Mouse (Mus musculus) brain, embryonic 14.5 days (tissue): ENCODE results near the gene Bsdc1.

Experiments
- CTCF ChIP-seq: fragments of 200-500 bp; IDR thresholded peaks from 2 replicates; pipeline ENCODE4 v1.5.1; 2012; ENCODE audit warnings: inconsistent platforms, mild to moderate bottlenecking, moderate library complexity, borderline replicate concordance; ENCODE audit not compliant: insufficient read depth, insufficient read length; ENCODE audit errors: extremely low read depth
- POLR2A ChIP-seq: fragments of 200-500 bp; IDR thresholded peaks from 2 replicates; pipeline ENCODE4 v1.6.1; 2012; ENCODE audit warnings: mild to moderate bottlenecking, inconsistent platforms, borderline replicate concordance; ENCODE audit not compliant: poor library complexity, insufficient read depth, insufficient read length, severe bottlenecking; ENCODE audit errors: extremely low read depth

- TF ChIP-seq CTCF (no peak), POLR2A (no peak)
These were observed 46.8 kb downstream of the Bsdc1 start for GRCm38 (mm10) chr4:129508237-129508515.
